Mouse (Mus musculus) layer of hippocampus, postnatal 14 days (tissue): ENCODE results near the gene Lipt2. TPM values are rescaled to one million over a fixed set of nuclear protein-coding genes. Genes with fewer than 3 reads are reported as not detected.

Source experiments
- total RNA-seq, 2 experiments: library from RNA; stranded (reverse); gene quantifications; 2 replicates each; pipeline ENCODE4 v1.2.3; 2021

The Lipt2 gene
- total RNA-seq, 2 experiments from 2014 or later, result 4.8 to 6.5 TPM

Other genes starting within 250 kb of the Lipt2 start
- 10 to 100 TPM; 20.9 to 22.6 TPM for gene Rnf169, start 178.8 kb upstream of the Lipt2 start, total RNA-seq
- under 1 TPM in 1 of 2 experiments, not detected in 1; 0.29 TPM for gene Chrdl2, start 153.1 kb upstream of the Lipt2 start, total RNA-seq
- gene Pold3, start 37.7 kb upstream of the Lipt2 start, total RNA-seq, result 10 to 100 TPM; 23.2 to 25.2 TPM
- not detected for gene Kcne3, start 17.2 kb downstream of the Lipt2 start, total RNA-seq
- 100 to 1,000 TPM; 313 to 349 TPM for gene Pgm2l1, start 68.1 kb downstream of the Lipt2 start, total RNA-seq
- gene P4ha3, start 126.2 kb downstream of the Lipt2 start, total RNA-seq, result 1 to 10 TPM; 5.7 to 7.7 TPM
- 10 to 100 TPM; 15.1 to 16.1 TPM for gene C2cd3, start 213.0 kb downstream of the Lipt2 start, total RNA-seq
- 100 to 1,000 TPM; 134 to 142 TPM for gene Ppme1, start 213.0 kb downstream of the Lipt2 start, total RNA-seq